Mouse (Mus musculus) ES-Bruce4 (cell line): Measurements from ENCODE around the gene Zfp715.

Source experiments
- CTCF ChIP-seq: IDR thresholded peaks from one replicate; pipeline ENCODE4 v1.8.1; 2011; ENCODE audit warnings: low read depth, low read length
- EP300 ChIP-seq: IDR thresholded peaks from 2 replicates; pipeline ENCODE4 v1.6.1; 2011; ENCODE audit warnings: low read depth, low read length; ENCODE audit not compliant: insufficient read depth
- POLR2A ChIP-seq: IDR thresholded peaks from one replicate; pipeline ENCODE4 v1.8.1; 2011; ENCODE audit warnings: low read length; ENCODE audit not compliant: insufficient read depth

DNA sequence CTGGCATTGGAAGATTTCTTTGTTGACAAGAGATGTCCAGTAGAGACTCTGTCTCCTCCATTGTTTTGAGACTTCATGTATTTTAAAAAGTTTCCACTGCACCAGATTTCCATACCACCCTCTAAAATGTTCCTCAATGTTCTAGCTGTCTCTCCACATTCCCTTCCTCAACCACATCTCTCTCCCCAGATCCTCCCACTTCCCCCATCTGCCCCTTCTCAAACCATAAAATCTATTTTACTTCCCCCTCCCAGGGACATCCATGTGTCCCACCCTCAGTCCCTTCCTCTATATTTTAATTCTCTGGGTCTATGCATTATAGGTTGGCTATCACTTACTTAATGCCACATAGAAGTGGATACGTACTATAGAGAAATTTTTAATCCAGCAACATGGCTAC is 48.3 kb upstream of the Zfp715 start:
- TF ChIP-seq CTCF (no peak), POLR2A (no peak), EP300 (no peak)
